Mouse (Mus musculus): ENCODE measurements around the gene 6430548M08Rik. TPM values are rescaled to one million over a fixed set of nuclear protein-coding genes. Genes with fewer than 3 reads are reported as not detected.

6430548M08Rik gene
- polyA plus RNA-seq (2016; fragmentation: Nextera tagmentation; extraction: Ambion mirVana) = 3.0 and 3.5 TPM in 2 replicates

- peak within 1 kb of the TSS; percentile 72 for H3K4me3 ChIP-seq (replicated peaks)
- H3K9ac ChIP-seq (replicated peaks) = peak within 1 kb of the TSS; percentile 70
- under 1% methylated on average over 61 of the region's 61 CpGs for WGBS
- ATAC-seq (ENCODE audit: insufficient number of reproducible peaks, insufficient read depth, low FRiP score, low TSS enrichment, low read depth) = peak; percentile 92
- H3K4me1 ChIP-seq (replicated peaks) = peaks cover 15% of the 10 kb centered on the region
- no peaks in the 10 kb centered on the region for H3K36me3 ChIP-seq
- peaks cover 64% of the 10 kb centered on the region for H3K27me3 ChIP-seq
- no peaks in the 10 kb centered on the region for H3K9me3 ChIP-seq
- peak within 1 kb of the TSS; percentile 93 for H3K4me2 ChIP-seq
- peak within 1 kb of the TSS; percentile 41; the same call in 1 of the 2 replicates for H3K27ac ChIP-seq
Measured at GRCm38 (mm10) chr8:120113758-120114255, at the start of gene 6430548M08Rik. Gene 6430548M08Rik (plus strand): TSS chr8:120114152.

GRCm38 (mm10) chr8:120065611-120066010, 48.3 kb upstream of the 6430548M08Rik start:
- 92% methylated on average over 8 of the region's 8 CpGs for WGBS
- no peak for ATAC-seq (ENCODE audit: insufficient number of reproducible peaks, insufficient read depth, low FRiP score, low TSS enrichment, low read depth)
- no peak overlapping the region for H3K4me2 ChIP-seq

GRCm38 (mm10) chr8:120066226-120066625, 47.7 kb upstream of the 6430548M08Rik start:
- H3K9me3 ChIP-seq = no peaks in the 10 kb centered on the region
- no peaks in the 10 kb centered on the region for H3K36me3 ChIP-seq
- no peak overlapping the region for H3K27ac ChIP-seq
- H3K4me3 ChIP-seq (replicated peaks) = no peak overlapping the region
- no peak overlapping the region for H3K9ac ChIP-seq (replicated peaks)
- H3K27me3 ChIP-seq = no peaks in the 10 kb centered on the region
- no peak overlapping the region for H3K4me2 ChIP-seq
- ATAC-seq (ENCODE audit: insufficient number of reproducible peaks, insufficient read depth, low FRiP score, low TSS enrichment, low read depth) = no peak
- WGBS = 90% methylated on average over 4 of the region's 4 CpGs
- peaks cover 11% of the 10 kb centered on the region for H3K4me1 ChIP-seq (replicated peaks)

More at GRCm38 (mm10) chr8:120065611-120066010, 48.3 kb upstream of the 6430548M08Rik start:
- Histone ChIP-seq H3K4me1 (replicated peaks) (peaks cover 11% of the 10 kb centered on the region), H3K9ac (replicated peaks) (no peak overlapping the region), H3K27me3 (no peaks in the 10 kb centered on the region), H3K36me3 (no peaks in the 10 kb centered on the region), H3K27ac (no peak overlapping the region), H3K9me3 (no peaks in the 10 kb centered on the region), H3K4me3 (replicated peaks) (no peak overlapping the region)

- peak overlapping the region; percentile 37; the same call in 1 of the 2 replicates for H3K27ac ChIP-seq
- no peaks in the 10 kb centered on the region for H3K36me3 ChIP-seq
- peaks cover 14% of the 10 kb centered on the region for H3K4me1 ChIP-seq (replicated peaks)
- H3K9me3 ChIP-seq = no peaks in the 10 kb centered on the region
- no peak overlapping the region for H3K4me2 ChIP-seq
- H3K27me3 ChIP-seq = no peaks in the 10 kb centered on the region
- H3K9ac ChIP-seq (replicated peaks) = 0 out of 2 replicates have a peak overlapping the region, but pooled peaks have one; percentile 23
- 43% methylated on average over 19 of the region's 19 CpGs for WGBS
- no peak for ATAC-seq (ENCODE audit: insufficient number of reproducible peaks, insufficient read depth, low FRiP score, low TSS enrichment, low read depth)
- H3K4me3 ChIP-seq (replicated peaks) = no peak overlapping the region
Measured at GRCm38 (mm10) chr8:120067936-120068668, 45.9 kb upstream of the 6430548M08Rik start.

GRCm38 (mm10) chr8:120071684-120072083, 42.3 kb upstream of the 6430548M08Rik start:
- WGBS = 26% methylated on average over 4 of the region's 4 CpGs
- Histone ChIP-seq H3K4me3 (replicated peaks) (no peak overlapping the region), H3K4me1 (replicated peaks) (peaks cover 16% of the 10 kb centered on the region), H3K36me3 (no peaks in the 10 kb centered on the region), H3K9ac (replicated peaks) (no peak overlapping the region), H3K9me3 (no peaks in the 10 kb centered on the region), H3K27me3 (peaks cover 3% of the 10 kb centered on the region; the same call in 1 of the 2 replicates), H3K4me2 (no peak overlapping the region), H3K27ac (no peak overlapping the region)
- ATAC-seq (ENCODE audit: insufficient number of reproducible peaks, insufficient read depth, low FRiP score, low TSS enrichment, low read depth) = peak; percentile 58; the same call in 1 of the 2 replicates

GRCm38 (mm10) chr8:120072259-120072658, 41.7 kb upstream of the 6430548M08Rik start:
- Histone ChIP-seq H3K4me3 (replicated peaks) (no peak overlapping the region), H3K27me3 (peaks cover 3% of the 10 kb centered on the region; the same call in 1 of the 2 replicates), H3K4me1 (replicated peaks) (peaks cover 16% of the 10 kb centered on the region), H3K36me3 (no peaks in the 10 kb centered on the region), H3K9ac (replicated peaks) (no peak overlapping the region), H3K4me2 (no peak overlapping the region), H3K27ac (no peak overlapping the region), H3K9me3 (no peaks in the 10 kb centered on the region)
- 73% methylated on average over 9 of the region's 9 CpGs for WGBS
- ATAC-seq (ENCODE audit: insufficient number of reproducible peaks, insufficient read depth, low FRiP score, low TSS enrichment, low read depth) = no peak

GRCm38 (mm10) chr8:120072827-120073226, 41.1 kb upstream of the 6430548M08Rik start:
- peak overlapping the region; percentile 41; the same call in 1 of the 2 replicates for H3K27ac ChIP-seq
- H3K9ac ChIP-seq (replicated peaks) = no peak overlapping the region

GRCm38 (mm10) chr8:120074516-120074915, 39.4 kb upstream of the 6430548M08Rik start:
- 68% methylated on average over 6 of the region's 6 CpGs for WGBS
- ATAC-seq (ENCODE audit: insufficient number of reproducible peaks, insufficient read depth, low FRiP score, low TSS enrichment, low read depth) = no peak

More at GRCm38 (mm10) chr8:120072827-120073226, 41.1 kb upstream of the 6430548M08Rik start:
- peaks cover 3% of the 10 kb centered on the region; the same call in 1 of the 2 replicates for H3K27me3 ChIP-seq
- WGBS = 74% methylated on average over 8 of the region's 8 CpGs
- no peaks in the 10 kb centered on the region for H3K9me3 ChIP-seq
- H3K36me3 ChIP-seq = no peaks in the 10 kb centered on the region
- ATAC-seq (ENCODE audit: insufficient number of reproducible peaks, insufficient read depth, low FRiP score, low TSS enrichment, low read depth) = no peak
- H3K4me2 ChIP-seq = no peak overlapping the region
- H3K4me1 ChIP-seq (replicated peaks) = peaks cover 13% of the 10 kb centered on the region
- no peak overlapping the region for H3K4me3 ChIP-seq (replicated peaks)

GRCm38 (mm10) chr8:120075347-120075746, 38.6 kb upstream of the 6430548M08Rik start:
- no peaks in the 10 kb centered on the region for H3K9me3 ChIP-seq
- peaks cover 5% of the 10 kb centered on the region; the same call in 1 of the 2 replicates for H3K4me1 ChIP-seq (replicated peaks)
- no peak overlapping the region for H3K9ac ChIP-seq (replicated peaks)
- no peak overlapping the region for H3K4me3 ChIP-seq (replicated peaks)
- 72% methylated on average over 6 of the region's 6 CpGs for WGBS
- ATAC-seq (ENCODE audit: insufficient number of reproducible peaks, insufficient read depth, low FRiP score, low TSS enrichment, low read depth) = no peak
- peaks cover 6% of the 10 kb centered on the region; the same call in 1 of the 2 replicates for H3K36me3 ChIP-seq
- H3K27ac ChIP-seq = no peak overlapping the region
- H3K4me2 ChIP-seq = no peak overlapping the region
- H3K27me3 ChIP-seq = peaks cover 3% of the 10 kb centered on the region; the same call in 1 of the 2 replicates

More at GRCm38 (mm10) chr8:120074516-120074915, 39.4 kb upstream of the 6430548M08Rik start:
- Histone ChIP-seq H3K4me2 (no peak overlapping the region), H3K4me3 (replicated peaks) (no peak overlapping the region), H3K27me3 (peaks cover 3% of the 10 kb centered on the region; the same call in 1 of the 2 replicates), H3K27ac (no peak overlapping the region), H3K9me3 (no peaks in the 10 kb centered on the region), H3K4me1 (replicated peaks) (peaks cover 5% of the 10 kb centered on the region; the same call in 1 of the 2 replicates), H3K9ac (replicated peaks) (no peak overlapping the region), H3K36me3 (no peaks in the 10 kb centered on the region)

- no peak overlapping the region for H3K9ac ChIP-seq (replicated peaks)
- peaks cover 2% of the 10 kb centered on the region for H3K4me1 ChIP-seq (replicated peaks)
- H3K27ac ChIP-seq = no peak overlapping the region
- no peak overlapping the region for H3K4me3 ChIP-seq (replicated peaks)
- ATAC-seq (ENCODE audit: insufficient number of reproducible peaks, insufficient read depth, low FRiP score, low TSS enrichment, low read depth) = no peak
- H3K9me3 ChIP-seq = no peaks in the 10 kb centered on the region
- H3K4me2 ChIP-seq = no peak overlapping the region
- peaks cover 3% of the 10 kb centered on the region; the same call in 1 of the 2 replicates for H3K27me3 ChIP-seq
- WGBS = 18% methylated on average over 10 of the region's 10 CpGs
- H3K36me3 ChIP-seq = peaks cover 34% of the 10 kb centered on the region
Measured at GRCm38 (mm10) chr8:120078080-120078479, 35.9 kb upstream of the 6430548M08Rik start.

GRCm38 (mm10) chr8:120079361-120079760, 34.6 kb upstream of the 6430548M08Rik start:
- WGBS = 65% methylated on average over 5 of the region's 5 CpGs

More at GRCm38 (mm10) chr8:120079361-120079760, 34.6 kb upstream of the 6430548M08Rik start:
- Histone ChIP-seq H3K9me3 (no peaks in the 10 kb centered on the region), H3K4me2 (no peak overlapping the region), H3K27ac (no peak overlapping the region), H3K9ac (replicated peaks) (no peak overlapping the region), H3K36me3 (peaks cover 43% of the 10 kb centered on the region), H3K27me3 (peaks cover 3% of the 10 kb centered on the region; the same call in 1 of the 2 replicates), H3K4me3 (replicated peaks) (no peak overlapping the region), H3K4me1 (replicated peaks) (no peaks in the 10 kb centered on the region; the same call in 1 of the 2 replicates)
- no peak for ATAC-seq (ENCODE audit: insufficient number of reproducible peaks, insufficient read depth, low FRiP score, low TSS enrichment, low read depth)

Data from limb, embryonic 12.5 days (tissue).